Mouse (Mus musculus): ENCODE data around the gene Dapk3.
"Not testable (repeated sequence)": the region's sequence is repeated elsewhere in the genome, so short reads cannot be mapped to it uniquely, and the experiment has no call there.

Dapk3 gene

DNA sequence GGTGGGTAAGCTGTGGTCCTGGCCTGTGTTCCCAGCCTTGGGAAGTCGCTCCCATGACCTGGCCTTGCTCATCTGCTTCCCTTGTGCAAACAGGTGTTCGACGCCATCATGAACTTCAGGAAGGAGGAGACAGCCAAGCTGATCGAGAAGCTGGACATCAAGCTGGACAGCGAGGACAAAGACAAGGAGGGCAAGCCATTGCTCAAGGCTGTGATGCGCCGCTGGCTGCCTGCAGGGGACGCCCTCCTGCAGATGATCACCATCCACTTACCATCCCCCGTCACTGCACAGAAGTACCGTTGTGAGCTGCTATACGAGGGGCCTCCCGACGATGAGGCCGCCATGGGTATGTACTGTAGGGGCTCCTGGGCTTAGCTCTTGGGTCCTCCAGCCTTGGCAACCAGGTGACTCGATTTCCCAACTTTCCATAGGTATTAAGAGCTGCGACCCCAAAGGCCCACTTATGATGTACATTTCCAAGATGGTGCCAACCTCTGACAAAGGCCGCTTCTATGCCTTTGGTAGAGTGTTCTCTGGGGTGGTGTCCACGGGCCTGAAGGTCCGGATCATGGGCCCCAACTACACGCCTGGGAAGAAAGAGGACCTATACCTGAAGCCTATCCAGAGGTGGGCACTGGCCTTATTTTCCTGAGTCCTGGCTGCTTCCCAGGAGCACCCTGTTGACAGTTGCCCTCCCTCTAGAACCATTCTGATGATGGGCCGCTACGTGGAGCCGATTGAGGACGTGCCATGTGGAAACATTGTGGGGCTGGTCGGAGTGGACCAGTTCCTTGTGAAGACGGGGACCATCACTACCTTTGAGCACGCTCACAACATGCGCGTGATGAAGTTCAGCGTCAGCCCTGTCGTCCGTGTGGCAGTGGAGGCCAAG lies 3.1 kb upstream of the Dapk3 start:
- DNase-seq (ENCODE audit: low read depth, low spot score): peak; percentile 28
- no peaks in the 10 kb centered on the region for H3K27me3 ChIP-seq (ENCODE audit: control insufficient read depth, insufficient read depth, low read length, poor library complexity, severe bottlenecking)
- peaks cover 37% of the 10 kb centered on the region for H3K36me3 ChIP-seq (ENCODE audit: control insufficient read depth, insufficient read depth, low read length, poor library complexity, severe bottlenecking)

DNA sequence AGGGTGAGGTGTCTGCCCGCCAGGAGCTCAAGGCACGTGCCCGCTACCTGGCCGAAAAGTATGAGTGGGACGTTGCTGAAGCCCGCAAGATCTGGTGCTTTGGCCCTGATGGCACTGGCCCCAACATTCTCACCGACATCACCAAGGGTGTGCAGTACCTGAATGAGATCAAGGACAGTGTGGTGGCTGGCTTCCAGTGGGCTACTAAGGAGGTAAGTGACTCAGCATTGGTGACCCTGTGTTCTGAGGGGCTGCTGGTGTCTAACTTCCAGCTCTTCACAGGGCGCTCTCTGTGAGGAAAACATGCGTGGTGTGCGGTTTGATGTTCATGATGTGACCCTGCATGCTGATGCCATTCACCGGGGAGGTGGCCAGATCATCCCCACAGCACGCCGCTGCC lies 1.9 kb upstream of the Dapk3 start:
- no peak for DNase-seq (ENCODE audit: low read depth, low spot score)
- Histone ChIP-seq H3K36me3 (ENCODE audit: control insufficient read depth, insufficient read depth, low read length, poor library complexity, severe bottlenecking) (peaks cover 38% of the 10 kb centered on the region), H3K27me3 (ENCODE audit: control insufficient read depth, insufficient read depth, low read length, poor library complexity, severe bottlenecking) (no peaks in the 10 kb centered on the region)

- peaks cover 38% of the 10 kb centered on the region for H3K36me3 ChIP-seq (ENCODE audit: control insufficient read depth, insufficient read depth, low read length, poor library complexity, severe bottlenecking)
- not testable (repeated sequence) for H3K27me3 ChIP-seq (ENCODE audit: control insufficient read depth, insufficient read depth, low read length, poor library complexity, severe bottlenecking); DNase-seq (ENCODE audit: low read depth, low spot score)
These were observed 945 bp upstream of the Dapk3 start for GRCm38 (mm10) chr10:81181860-81182259.

GRCm38 (mm10) chr10:81183805-81184204 lies 1.0 kb downstream of the Dapk3 start, which contains the start of gene 4930442H23Rik:
Gene 4930442H23Rik, minus strand, starts transcription at chr10:81183849.
- H3K27me3 ChIP-seq (ENCODE audit: control insufficient read depth, insufficient read depth, low read length, poor library complexity, severe bottlenecking): no peaks in the 10 kb centered on the region
- H3K36me3 ChIP-seq (ENCODE audit: control insufficient read depth, insufficient read depth, low read length, poor library complexity, severe bottlenecking): peaks cover 27% of the 10 kb centered on the region
- DNase-seq (ENCODE audit: low read depth, low spot score): peak; percentile 4

GRCm38 (mm10) chr10:81184765-81185164 lies 2.0 kb downstream of the Dapk3 start:
- Histone ChIP-seq H3K27me3 (ENCODE audit: control insufficient read depth, insufficient read depth, low read length, poor library complexity, severe bottlenecking) (no peaks in the 10 kb centered on the region), H3K36me3 (ENCODE audit: control insufficient read depth, insufficient read depth, low read length, poor library complexity, severe bottlenecking) (peaks cover 18% of the 10 kb centered on the region)
- DNase-seq (ENCODE audit: low read depth, low spot score): peak; percentile 7

DNA sequence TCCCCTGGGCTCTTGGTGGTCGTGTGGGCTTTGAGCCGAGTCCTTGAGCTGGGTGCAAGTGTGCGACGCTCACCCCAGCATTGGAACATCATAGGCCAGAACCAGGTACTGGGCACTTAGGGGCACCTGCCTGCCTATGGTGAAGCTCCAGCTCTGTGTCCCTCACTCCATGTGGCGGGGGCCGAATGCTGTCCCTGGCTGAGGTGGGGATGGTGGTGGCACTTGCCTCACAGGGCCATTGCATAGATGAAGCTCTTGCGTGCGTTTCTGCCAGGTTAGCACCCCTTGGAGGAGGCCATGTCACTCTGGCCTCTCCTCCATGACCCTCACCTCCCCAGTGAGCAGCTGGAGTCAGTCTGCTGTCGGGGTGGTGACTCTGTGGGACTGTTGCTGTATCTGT lies 4.4 kb downstream of the Dapk3 start:
- DNase-seq (ENCODE audit: low read depth, low spot score): no peak
- H3K36me3 ChIP-seq (ENCODE audit: control insufficient read depth, insufficient read depth, low read length, poor library complexity, severe bottlenecking): peaks cover 4% of the 10 kb centered on the region
- H3K27me3 ChIP-seq (ENCODE audit: control insufficient read depth, insufficient read depth, low read length, poor library complexity, severe bottlenecking): no peaks in the 10 kb centered on the region

- no peaks in the 10 kb centered on the region for H3K27me3 ChIP-seq (ENCODE audit: control insufficient read depth, insufficient read depth, low read length, poor library complexity, severe bottlenecking)
These were observed 7.0 kb downstream of the Dapk3 start for GRCm38 (mm10) chr10:81189821-81190220.

GRCm38 (mm10) chr10:81190236-81190911 lies 7.6 kb downstream of the Dapk3 start:
- DNase-seq (ENCODE audit: low read depth, low spot score): peak; percentile 49
- H3K36me3 ChIP-seq (ENCODE audit: control insufficient read depth, insufficient read depth, low read length, poor library complexity, severe bottlenecking): peaks cover 2% of the 10 kb centered on the region
- no peaks in the 10 kb centered on the region for H3K27me3 ChIP-seq (ENCODE audit: control insufficient read depth, insufficient read depth, low read length, poor library complexity, severe bottlenecking)

More at GRCm38 (mm10) chr10:81189821-81190220, 7.0 kb downstream of the Dapk3 start:
- no peak for DNase-seq (ENCODE audit: low read depth, low spot score)
- H3K36me3 ChIP-seq (ENCODE audit: control insufficient read depth, insufficient read depth, low read length, poor library complexity, severe bottlenecking): peaks cover 2% of the 10 kb centered on the region

DNA sequence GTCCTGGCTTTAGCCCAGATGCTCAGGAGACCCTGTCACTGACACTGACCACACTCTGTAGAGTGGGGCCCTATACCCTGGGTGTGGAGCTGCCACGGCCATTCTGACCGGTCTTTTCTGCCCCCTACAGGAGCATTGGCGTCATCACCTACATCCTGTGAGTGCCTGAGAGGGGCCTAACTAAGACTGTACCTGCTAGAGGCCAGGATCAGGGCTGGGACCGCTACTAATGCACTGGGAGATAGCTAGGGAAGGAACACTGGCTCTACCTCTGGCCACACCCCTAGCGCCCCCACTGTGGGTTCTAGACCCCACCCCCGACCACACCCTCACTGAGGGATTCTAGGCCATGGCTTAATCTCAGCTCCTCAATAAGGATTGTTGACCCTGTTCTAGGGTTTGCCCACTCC lies 8.1 kb downstream of the Dapk3 start:
- peak; percentile 39 for DNase-seq (ENCODE audit: low read depth, low spot score)
- no peaks in the 10 kb centered on the region for H3K27me3 ChIP-seq (ENCODE audit: control insufficient read depth, insufficient read depth, low read length, poor library complexity, severe bottlenecking)
- peaks cover 2% of the 10 kb centered on the region for H3K36me3 ChIP-seq (ENCODE audit: control insufficient read depth, insufficient read depth, low read length, poor library complexity, severe bottlenecking)

DNA sequence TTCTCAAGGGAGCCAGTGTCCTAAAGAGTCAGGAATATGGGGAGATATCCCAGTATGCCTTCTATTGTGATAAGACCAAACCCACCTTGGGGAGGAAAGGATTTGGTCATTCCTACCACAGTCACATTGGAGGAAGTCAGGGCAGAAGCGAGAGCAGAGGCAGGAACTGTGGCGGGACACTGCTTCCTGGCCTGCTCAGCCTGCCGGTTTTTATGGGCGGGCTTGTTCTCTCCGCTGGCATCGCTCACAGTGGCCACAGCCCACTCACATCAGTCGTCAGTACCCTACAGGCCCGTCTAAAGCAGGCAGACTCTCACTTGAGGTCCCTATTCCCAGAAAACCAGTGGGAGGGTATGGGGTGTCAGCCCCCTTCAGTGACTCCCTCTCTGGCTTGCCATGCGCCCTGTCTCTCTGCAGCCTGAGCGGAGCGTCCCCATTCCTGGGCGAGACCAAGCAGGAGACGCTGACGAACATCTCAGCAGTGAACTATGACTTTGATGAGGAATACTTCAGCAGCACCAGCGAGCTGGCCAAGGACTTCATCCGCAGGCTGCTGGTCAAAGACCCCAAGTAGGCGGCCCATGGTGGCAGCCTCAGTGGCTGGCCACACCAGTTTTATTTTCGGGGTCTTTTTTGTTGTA lies 8.7 kb downstream of the Dapk3 start:
- peak; percentile 23 for DNase-seq (ENCODE audit: low read depth, low spot score)
- H3K36me3 ChIP-seq (ENCODE audit: control insufficient read depth, insufficient read depth, low read length, poor library complexity, severe bottlenecking): peaks cover 2% of the 10 kb centered on the region

GRCm38 (mm10) chr10:81192270-81192967 lies 9.6 kb downstream of the Dapk3 start:
- H3K36me3 ChIP-seq (ENCODE audit: control insufficient read depth, insufficient read depth, low read length, poor library complexity, severe bottlenecking): peaks cover 2% of the 10 kb centered on the region
- peak; percentile 94 for DNase-seq (ENCODE audit: low read depth, low spot score)
- no peaks in the 10 kb centered on the region for H3K27me3 ChIP-seq (ENCODE audit: control insufficient read depth, insufficient read depth, low read length, poor library complexity, severe bottlenecking)

More for the DNA sequence above, 8.7 kb downstream of the Dapk3 start:
- H3K27me3 ChIP-seq (ENCODE audit: control insufficient read depth, insufficient read depth, low read length, poor library complexity, severe bottlenecking): no peaks in the 10 kb centered on the region

DNA sequence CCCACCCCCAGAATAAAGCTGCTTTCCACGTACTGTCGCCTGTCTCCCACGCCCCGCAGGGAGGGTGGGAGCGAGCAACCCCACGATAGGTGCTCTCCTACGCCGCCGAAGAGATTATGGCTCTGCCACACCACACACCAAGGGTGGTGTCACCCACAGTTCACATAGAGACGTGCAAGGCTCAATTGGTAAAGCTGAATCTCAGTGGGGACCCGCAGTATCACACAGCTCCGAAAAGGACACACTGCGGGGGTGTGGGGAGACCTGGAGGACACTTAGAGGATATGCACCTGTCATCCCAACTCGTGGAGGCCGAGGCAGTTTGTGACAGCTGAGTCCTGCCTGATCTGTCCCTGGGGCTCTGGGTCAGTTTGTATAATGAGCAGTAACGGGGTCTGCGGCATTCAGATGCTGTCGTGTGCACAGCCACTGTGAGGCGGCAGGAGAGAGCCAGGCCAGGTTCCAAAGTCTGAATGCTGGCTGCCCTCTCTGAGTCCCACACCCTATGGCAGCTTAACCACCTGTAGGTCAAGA lies 10.2 kb downstream of the Dapk3 start:
- DNase-seq (ENCODE audit: low read depth, low spot score): no peak
- Histone ChIP-seq H3K27me3 (ENCODE audit: control insufficient read depth, insufficient read depth, low read length, poor library complexity, severe bottlenecking) (no peaks in the 10 kb centered on the region), H3K36me3 (ENCODE audit: control insufficient read depth, insufficient read depth, low read length, poor library complexity, severe bottlenecking) (peaks cover 2% of the 10 kb centered on the region)

DNA sequence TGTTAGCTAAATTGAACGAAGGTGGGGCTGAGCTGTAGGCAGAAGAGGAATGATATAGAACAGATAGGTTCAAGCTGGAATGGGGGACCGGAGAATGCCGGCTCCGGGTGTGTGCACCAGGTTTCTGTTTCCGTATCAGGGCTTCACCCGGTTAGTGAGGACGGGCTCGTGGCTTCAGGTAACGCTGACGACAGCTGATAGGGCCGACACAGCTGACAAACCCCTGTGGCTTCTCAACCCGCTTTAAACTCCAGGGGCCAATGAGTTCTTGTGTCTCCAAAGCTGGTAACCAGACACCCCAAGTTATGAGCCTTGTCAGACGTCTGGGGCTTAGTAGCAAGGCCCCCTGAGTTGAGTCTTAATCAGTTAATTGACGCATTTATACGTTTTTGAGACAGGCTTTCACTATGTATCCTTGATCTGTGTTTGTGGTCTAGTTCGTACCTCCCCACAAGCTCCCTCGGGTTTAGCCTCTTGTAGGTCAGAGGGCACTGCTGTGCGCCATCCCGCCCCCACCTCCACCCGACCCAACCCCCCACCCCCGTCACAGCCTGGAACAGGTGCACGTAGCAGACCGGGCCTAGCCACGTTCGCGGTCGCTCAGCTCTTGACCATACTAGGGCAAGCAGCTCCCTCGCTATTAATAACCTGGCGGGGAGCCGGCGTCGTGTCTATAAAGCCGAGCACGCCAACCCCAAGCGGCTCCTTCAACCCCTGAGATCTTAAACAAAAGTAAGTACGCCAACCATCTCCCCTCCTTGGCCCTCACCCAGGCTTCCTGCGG lies 11.4 kb downstream of the Dapk3 start:
- H3K27me3 ChIP-seq (ENCODE audit: control insufficient read depth, insufficient read depth, low read length, poor library complexity, severe bottlenecking): no peaks in the 10 kb centered on the region
- peak; percentile 78 for DNase-seq (ENCODE audit: low read depth, low spot score)
- no peaks in the 10 kb centered on the region; the same call in none of the 2 replicates for H3K36me3 ChIP-seq (ENCODE audit: control insufficient read depth, insufficient read depth, low read length, poor library complexity, severe bottlenecking)

All from splenic B cell, adult 2 months (primary cell).